Mouse (Mus musculus) bone marrow, adult 2 months (tissue): Measurements from ENCODE around the gene Jak2.

Experiments
- CTCF ChIP-seq: fragments of 200-500 bp; IDR thresholded peaks from 2 replicates; pipeline ENCODE4 v1.5.1; 2011; ENCODE audit warnings: low read length, control low read depth; ENCODE audit not compliant: control insufficient read depth, insufficient read depth
- POLR2A ChIP-seq: fragments of 200-500 bp; IDR thresholded peaks from 2 replicates; pipeline ENCODE4 v1.6.1; 2011; ENCODE audit warnings: low read depth, mild to moderate bottlenecking, control low read depth, low read length, borderline replicate concordance; ENCODE audit not compliant: control insufficient read depth

- TF ChIP-seq CTCF (no peak), POLR2A (no peak)
Measured at GRCm38 (mm10) chr19:29249933-29250332, 1.7 kb upstream of the Jak2 start.
